Mouse (Mus musculus) activated CD4-positive, CD25-positive, alpha-beta regulatory T cell (primary cell): ENCODE data around the gene Ccdc14. TPM values are rescaled to one million over a fixed set of nuclear protein-coding genes. Genes with fewer than 3 reads are reported as not detected.

Experiments used
- polyA plus RNA-seq, 2 experiments: library from polyadenylated mRNA; unstranded; fragments of 100-300 nt; shearing (Covaris generic); gene quantifications; one replicate each; pipeline ENCODE4 v1.2.1; 2017

Gene Ccdc14
- 1 to 10 TPM; 2.1 to 3.5 TPM for polyA plus RNA-seq

DNA sequence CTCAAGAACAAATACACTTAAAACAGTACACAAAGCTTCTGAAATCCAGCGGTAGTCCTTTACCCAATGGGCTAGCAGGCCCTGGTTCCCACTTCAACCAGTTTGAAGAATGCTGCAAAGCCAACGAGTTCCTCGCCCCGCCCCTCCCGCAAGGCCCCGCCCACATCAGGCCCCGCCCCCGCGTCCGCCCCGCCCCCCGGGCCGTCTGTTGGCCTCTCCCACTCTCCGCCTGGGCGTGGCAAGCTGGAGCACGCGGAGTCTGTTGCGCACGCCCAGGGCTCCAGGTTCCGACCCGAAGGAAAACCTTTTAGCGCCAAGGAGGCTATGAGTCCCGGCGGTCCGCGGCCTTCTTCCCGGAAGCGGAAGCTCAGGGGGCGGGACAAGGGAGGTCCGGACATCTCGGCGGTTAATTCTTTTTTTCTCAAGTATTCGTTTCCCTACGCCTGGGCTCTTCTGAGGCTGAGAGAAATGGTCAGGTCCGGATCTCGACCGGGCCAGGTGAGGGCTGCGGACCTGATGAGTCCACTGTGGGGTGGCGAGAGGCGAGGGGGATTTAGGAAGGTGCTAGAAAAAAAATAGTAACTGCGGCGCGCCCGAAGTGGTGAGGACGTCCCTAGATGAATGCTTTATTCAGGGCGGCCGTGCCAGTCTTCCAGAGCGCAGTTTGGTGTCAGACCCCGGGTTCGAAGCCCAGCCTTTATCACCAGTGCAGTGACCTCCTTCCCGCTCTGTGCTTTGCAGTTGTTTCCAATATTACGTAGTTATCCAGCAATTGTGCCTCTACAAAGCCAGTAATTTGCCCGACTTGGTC is at the start of gene Ccdc14:
TSS of gene Ccdc14 (plus strand) at position 283 of the 811 bp plus-strand sequence.

DNA sequence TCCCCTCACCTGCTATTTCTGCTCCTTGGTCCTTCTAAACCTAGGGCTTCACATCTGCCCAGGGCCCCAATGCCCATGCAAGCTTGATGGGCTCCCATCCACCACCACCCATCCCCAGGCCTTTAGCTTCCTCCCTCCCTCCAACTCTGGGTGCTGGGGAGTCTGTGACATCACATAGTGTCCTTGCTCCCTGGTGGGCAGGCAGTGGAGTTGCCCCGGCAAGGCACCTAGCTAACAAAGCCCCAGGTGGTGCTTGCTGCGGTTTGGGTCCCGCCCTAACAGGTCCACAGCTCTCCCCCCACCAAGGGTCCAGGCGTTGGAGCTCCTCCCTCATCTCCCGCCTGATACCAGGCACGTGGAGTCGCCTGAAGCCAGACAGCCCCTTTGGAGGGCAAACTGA is 40.8 kb upstream of the Ccdc14 start, which contains the start of gene Ropn1:
TSS of gene Ropn1 (plus strand) at position 301 of the 400 bp plus-strand sequence.

DNA sequence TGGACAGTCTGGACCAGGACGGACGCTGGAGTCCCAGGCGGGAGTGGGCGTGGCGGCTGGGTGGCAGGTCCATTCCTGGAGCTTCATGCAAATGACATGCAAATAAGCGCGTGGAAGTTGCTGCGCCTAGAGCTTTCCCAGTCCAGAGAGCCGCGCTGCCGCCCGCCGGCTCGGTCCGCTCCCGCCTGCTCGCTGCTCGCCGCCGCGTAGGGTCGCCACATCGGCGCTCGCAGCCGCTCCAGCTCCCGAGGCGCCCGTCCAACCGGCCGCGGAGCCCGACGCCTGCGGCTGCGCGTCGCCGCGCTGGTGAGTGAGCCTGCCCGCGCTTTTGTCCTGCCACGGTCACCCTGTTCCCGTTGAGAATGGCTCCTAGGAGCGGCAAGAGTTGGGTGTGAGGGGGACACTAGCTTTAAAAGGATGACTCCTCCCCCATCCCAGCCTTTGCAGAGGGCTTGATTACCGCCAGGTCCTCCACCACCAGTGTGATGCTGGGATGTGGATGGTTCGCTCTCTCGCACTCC is 54.7 kb downstream of the Ccdc14 start, which contains the start of gene Mylk:
TSS of gene Mylk (plus strand) at position 146 of the 521 bp plus-strand sequence.

Other genes with a start within 250 kb of the Ccdc14 start
- gene Kalrn, start 117.1 kb upstream of the Ccdc14 start, polyA plus RNA-seq, result 1 to 10 TPM in 1 of 2 experiments, under 1 TPM in 1; 0.19 to 1.7 TPM
- not detected for gene Ropn1, start 40.7 kb upstream of the Ccdc14 start, polyA plus RNA-seq
- under 1 TPM in 1 of 2 experiments, not detected in 1; 0.42 TPM for gene Mylk, start 54.6 kb downstream of the Ccdc14 start, polyA plus RNA-seq